Mouse (Mus musculus): ENCODE results near the gene Esp16. TPM values are rescaled to one million over a fixed set of nuclear protein-coding genes. Genes with fewer than 3 reads are reported as not detected.
"Not testable (repeated sequence)": the region's sequence is repeated elsewhere in the genome, so short reads cannot be mapped to it uniquely, and the experiment has no call there.

Gene Esp16
- not detected in 2 replicates for polyA plus RNA-seq (2015; fragmentation: Nextera tagmentation; extraction: Ambion mirVana)

DNA sequence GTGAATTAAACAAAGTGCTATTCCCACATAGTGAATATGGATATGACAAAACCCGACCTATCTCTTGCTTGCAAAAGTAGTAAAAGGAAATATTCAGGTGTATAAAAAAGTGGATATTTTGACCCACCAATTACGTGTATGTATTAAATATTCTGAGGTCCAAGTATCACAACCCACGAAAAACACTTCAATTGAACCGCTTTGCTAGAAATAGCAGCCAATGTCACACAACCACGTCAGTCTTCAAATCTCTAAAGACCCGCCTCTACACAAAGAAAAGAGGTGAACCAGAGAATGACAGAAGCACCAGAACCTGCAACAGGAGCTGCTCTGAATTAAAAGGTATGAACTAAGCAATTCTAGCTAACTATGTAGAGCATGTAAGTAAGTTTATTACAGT is at the start of gene Esp16:
Gene Esp16 (plus strand): TSS at position 301 of the 400 bp plus-strand sequence.
- not testable (repeated sequence) for H3K9me3 ChIP-seq; H3K9ac ChIP-seq; H3K4me3 ChIP-seq (replicated peaks); H3K27me3 ChIP-seq (replicated peaks); H3K27ac ChIP-seq; H3K36me3 ChIP-seq; H3K4me1 ChIP-seq; ATAC-seq (ENCODE audit: insufficient read depth, low FRiP score, low read depth); H3K4me2 ChIP-seq
- WGBS, result 67% methylated on average over 6 of the region's 6 CpGs

- H3K9ac ChIP-seq; H3K9me3 ChIP-seq; H3K36me3 ChIP-seq; H3K4me3 ChIP-seq (replicated peaks); H3K27me3 ChIP-seq (replicated peaks); H3K27ac ChIP-seq; H3K4me2 ChIP-seq; ATAC-seq (ENCODE audit: insufficient read depth, low FRiP score, low read depth); H3K4me1 ChIP-seq: not testable (repeated sequence)
These were observed 37.9 kb upstream of the Esp16 start for GRCm38 (mm10) chr17:39498043-39498442.

Other genes with a start within 250 kb of the Esp16 start
- gene Esp18, start 129.8 kb upstream of the Esp16 start, polyA plus RNA-seq (2015; fragmentation: Nextera tagmentation; extraction: Ambion mirVana), result not detected in 2 replicates
- not detected in 2 replicates for gene Esp15, start 104.8 kb downstream of the Esp16 start, polyA plus RNA-seq (2015; fragmentation: Nextera tagmentation; extraction: Ambion mirVana)

Data from stomach, embryonic 15.5 days (tissue).